Mouse (Mus musculus) stomach, embryonic 16.5 days (tissue): ENCODE measurements around the gene E030030I06Rik. TPM values are rescaled to one million over a fixed set of nuclear protein-coding genes. Genes with fewer than 3 reads are reported as not detected.
A peak's percentile ranks its signal among the peaks of the same experiment; 100 is the strongest.
"Not testable (repeated sequence)": the region's sequence is repeated elsewhere in the genome, so short reads cannot be mapped to it uniquely, and the experiment has no call there.

ENCODE experiments used
- ATAC-seq: fragments of 200-750 bp; cut with Nextera tagmentation; 2 replicates; pipeline ENCODE4 v1.8.0; 2017; ENCODE audit warnings: moderate number of reproducible peaks, moderate TSS enrichment; ENCODE audit not compliant: insufficient read depth, low FRiP score
- H3K27ac ChIP-seq: fragments of 300-500 bp; sonication (generic); 2 replicates; pipeline ENCODE4 v1.5.1; 2014; ENCODE audit warnings: low read length
- H3K27me3 ChIP-seq: fragments of 300-500 bp; sonication (generic); 2 replicates; pipeline ENCODE4 v1.6.1; 2014; ENCODE audit warnings: low read length, control low read depth, mixed read lengths; ENCODE audit not compliant: control insufficient read depth, insufficient read depth
- H3K36me3 ChIP-seq: fragments of 300-500 bp; sonication (generic); 2 replicates; pipeline ENCODE4 v1.6.1; 2014; ENCODE audit warnings: low read length; ENCODE audit not compliant: control insufficient read depth, insufficient read depth
- H3K4me1 ChIP-seq: fragments of 300-500 bp; sonication (generic); 2 replicates; pipeline ENCODE4 v1.6.1; 2014; ENCODE audit warnings: low read length, control low read depth, mixed read lengths; ENCODE audit not compliant: control insufficient read depth, insufficient read depth
- H3K4me2 ChIP-seq: fragments of 300-500 bp; sonication (generic); 2 replicates; pipeline ENCODE4 v1.6.1; 2014; ENCODE audit warnings: low read depth, low read length, mixed read lengths
- H3K4me3 ChIP-seq: fragments of 300-500 bp; sonication (generic); replicated peaks from 2 replicates; pipeline ENCODE4 v1.5.1; 2014; ENCODE audit warnings: mild to moderate bottlenecking, low read length
- H3K9ac ChIP-seq: fragments of 300-500 bp; sonication (generic); 2 replicates; pipeline ENCODE4 v1.6.1; 2014; ENCODE audit warnings: low read length
- H3K9me3 ChIP-seq: fragments of 300-500 bp; sonication (generic); replicated peaks from 2 replicates; pipeline ENCODE4 v1.6.1; 2016; ENCODE audit warnings: low read length, control low read depth; ENCODE audit not compliant: control insufficient read depth
- WGBS: fragments of 180-500 bp; shearing (Covaris S2); extraction: QIAGEN DNeasy Blood & Tissue Kit; methylation state at CpG from one replicate; pipeline ENCODE4 v1.1.7; 2014; 5-methylcytosine and 5-hydroxymethylcytosine counted together
- polyA plus RNA-seq: library from polyadenylated mRNA; unstranded; fragments of >200 nt; fragmentation: Nextera tagmentation; extraction: Ambion mirVana; gene quantifications from 2 replicates; pipeline ENCODE4 v1.2.1, GENCODE M21; 2015

E030030I06Rik gene
- polyA plus RNA-seq, 1 experiment from 2014 or later, result 18.7 TPM

GRCm38 (mm10) chr10:22140665-22141280 is 8.3 kb downstream of the E030030I06Rik start:
- ATAC-seq, result peak; percentile 26
- Histone ChIP-seq H3K27ac (no peak overlapping the region), H3K4me2 (peak overlapping the region; percentile 71), H3K27me3 (no peaks in the 10 kb centered on the region), H3K9me3 (no peaks in the 10 kb centered on the region), H3K9ac (peak overlapping the region; percentile 63), H3K4me1 (no peaks in the 10 kb centered on the region), H3K36me3 (no peaks in the 10 kb centered on the region), H3K4me3 (peak overlapping the region; percentile 45)
- 1% methylated on average over 19 of the region's 19 CpGs for WGBS

DNA sequence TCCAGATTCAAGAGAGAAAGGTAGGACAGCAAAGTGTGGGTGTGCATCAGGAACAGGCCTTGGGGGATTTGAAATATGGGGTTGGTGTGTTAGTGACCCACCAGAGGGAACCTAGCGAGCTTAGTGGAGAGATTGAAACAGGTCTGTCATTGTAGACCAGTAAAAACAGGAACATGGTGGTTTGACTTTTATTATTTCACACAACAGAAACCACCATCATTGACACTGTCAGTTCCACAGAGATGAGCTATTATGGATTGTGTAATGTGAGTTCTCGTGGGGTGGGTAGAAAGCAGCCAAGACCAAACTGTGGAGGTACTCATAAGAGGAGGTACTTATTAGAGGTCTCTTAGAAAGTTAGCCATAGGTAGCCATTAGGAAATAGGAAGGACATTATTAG is 74.5 kb downstream of the E030030I06Rik start:
- H3K27me3 ChIP-seq, result no peaks in the 10 kb centered on the region
- no peaks in the 10 kb centered on the region for H3K4me1 ChIP-seq
- ATAC-seq, result no peak
- no peak overlapping the region for H3K9ac ChIP-seq
- H3K9me3 ChIP-seq, result no peaks in the 10 kb centered on the region
- 90% methylated on average over 2 of the region's 2 CpGs for WGBS
- no peaks in the 10 kb centered on the region for H3K36me3 ChIP-seq
- no peak overlapping the region for H3K4me2 ChIP-seq
- H3K27ac ChIP-seq, result no peak overlapping the region
- H3K4me3 ChIP-seq, result no peak overlapping the region

GRCm38 (mm10) chr10:22072739-22073138 is 76.3 kb downstream of the E030030I06Rik start:
- H3K36me3 ChIP-seq, result no peaks in the 10 kb centered on the region
- H3K4me3 ChIP-seq, result no peak overlapping the region
- H3K9ac ChIP-seq, result no peak overlapping the region
- no peak overlapping the region for H3K4me2 ChIP-seq
- H3K27me3 ChIP-seq, result no peaks in the 10 kb centered on the region
- WGBS, result 66% methylated on average over 2 of the region's 2 CpGs
- H3K27ac ChIP-seq, result no peak overlapping the region
- no peaks in the 10 kb centered on the region for H3K4me1 ChIP-seq
- H3K9me3 ChIP-seq, result no peaks in the 10 kb centered on the region
- ATAC-seq, result no peak

DNA sequence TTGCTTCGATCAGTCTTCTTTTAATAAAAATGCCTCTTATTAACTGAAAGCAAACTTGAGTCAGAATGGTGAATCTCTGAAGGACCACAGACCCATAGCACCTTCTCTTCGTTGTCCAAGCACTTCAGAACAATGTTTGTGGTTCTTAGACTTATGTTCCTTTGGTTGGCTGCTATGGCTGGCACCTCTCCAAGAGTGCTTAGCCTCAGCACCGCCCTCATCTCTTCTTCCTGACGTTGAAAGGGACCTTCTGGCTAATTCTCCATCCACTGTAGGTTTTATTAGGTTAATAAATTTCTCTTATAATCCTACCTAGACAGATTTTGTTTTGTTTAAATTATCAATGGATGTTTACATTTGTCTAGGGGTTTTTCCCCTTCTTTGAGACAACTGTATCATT is 78.5 kb downstream of the E030030I06Rik start:
- Histone ChIP-seq H3K9ac (no peak overlapping the region), H3K4me1 (no peaks in the 10 kb centered on the region), H3K36me3 (no peaks in the 10 kb centered on the region), H3K27me3 (no peaks in the 10 kb centered on the region), H3K27ac (no peak overlapping the region), H3K9me3 (no peaks in the 10 kb centered on the region), H3K4me2 (no peak overlapping the region), H3K4me3 (no peak overlapping the region)
- no peak for ATAC-seq
- WGBS, result 32% methylated on average over 4 of the region's 4 CpGs

DNA sequence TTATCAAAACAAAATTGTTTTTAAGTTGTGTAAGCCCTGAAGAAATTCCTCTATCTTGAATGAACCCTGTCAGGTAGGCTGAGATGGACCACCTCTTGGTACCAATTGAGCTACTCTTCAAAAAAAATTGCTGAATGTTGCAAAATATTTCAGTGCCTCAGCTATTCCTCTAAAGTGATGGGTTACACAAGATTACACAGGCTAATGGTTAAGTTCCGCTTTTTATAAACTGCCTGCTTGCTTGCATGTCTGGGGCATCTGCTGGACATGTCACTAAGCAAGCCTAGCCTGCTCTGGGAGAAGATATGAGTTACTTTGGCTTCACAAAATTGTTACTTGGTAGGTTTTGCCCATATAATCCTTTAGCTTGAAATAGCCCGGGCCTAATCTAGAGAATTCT is 78.9 kb downstream of the E030030I06Rik start:
- no peak for ATAC-seq
- H3K4me3 ChIP-seq, result no peak overlapping the region
- no peak overlapping the region for H3K4me2 ChIP-seq
- H3K9ac ChIP-seq, result no peak overlapping the region
- H3K27me3 ChIP-seq, result no peaks in the 10 kb centered on the region
- no peaks in the 10 kb centered on the region for H3K4me1 ChIP-seq
- no peaks in the 10 kb centered on the region for H3K36me3 ChIP-seq
- H3K27ac ChIP-seq, result no peak overlapping the region
- H3K9me3 ChIP-seq, result no peaks in the 10 kb centered on the region
- 74% methylated on average over 2 of the region's 2 CpGs for WGBS

- H3K4me3 ChIP-seq, H3K27me3 ChIP-seq, ATAC-seq, H3K36me3 ChIP-seq, H3K27ac ChIP-seq, H3K9me3 ChIP-seq, H3K4me2 ChIP-seq, H3K9ac ChIP-seq, H3K4me1 ChIP-seq: not testable (repeated sequence)
- WGBS, result 87% methylated on average over 7 of the region's 7 CpGs
These were observed 81.1 kb downstream of the E030030I06Rik start, which contains the start of gene 4930444G20Rik for GRCm38 (mm10) chr10:22067979-22068378. Gene 4930444G20Rik (minus strand): TSS chr10:22068079.

Other genes starting within 250 kb of the E030030I06Rik start
- gene 4930444G20Rik, start 81.2 kb downstream of the E030030I06Rik start, polyA plus RNA-seq, result not detected in 2 replicates
- gene Raet1e, start 9.3 kb upstream of the E030030I06Rik start, polyA plus RNA-seq, result 7.9 and 8.7 TPM in 2 replicates
- gene H60b, start 9.3 kb upstream of the E030030I06Rik start, polyA plus RNA-seq, result 0.49 and 0.91 TPM in 2 replicates
- 8.5 and 11.3 TPM in 2 replicates for gene Raet1d, start 211.3 kb upstream of the E030030I06Rik start, polyA plus RNA-seq